Mouse (Mus musculus) embryonic facial prominence, embryonic 13.5 days (tissue): ENCODE results near the gene Drd4. TPM values are rescaled to one million over a fixed set of nuclear protein-coding genes. Genes with fewer than 3 reads are reported as not detected.

Experiments
- ATAC-seq: fragments of 200-750 bp; cut with Nextera tagmentation; 2 replicates; pipeline ENCODE4 v1.8.0; 2017; ENCODE audit warnings: low read depth; ENCODE audit not compliant: insufficient number of reproducible peaks, insufficient read depth, low FRiP score, low TSS enrichment
- H3K27ac ChIP-seq: fragments of 300-500 bp; sonication (generic); 2 replicates; pipeline ENCODE4 v1.5.1; 2015; ENCODE audit warnings: moderate library complexity, mild to moderate bottlenecking, inconsistent platforms
- H3K27me3 ChIP-seq: fragments of 300-500 bp; sonication (generic); 2 replicates; pipeline ENCODE4 v1.6.1; 2015; ENCODE audit warnings: mild to moderate bottlenecking, inconsistent platforms
- H3K36me3 ChIP-seq: fragments of 300-500 bp; sonication (generic); 2 replicates; pipeline ENCODE4 v1.6.1; 2015; ENCODE audit warnings: mild to moderate bottlenecking, inconsistent platforms
- H3K4me1 ChIP-seq: fragments of 300-500 bp; sonication (generic); 2 replicates; pipeline ENCODE4 v1.6.1; 2015; ENCODE audit warnings: inconsistent platforms
- H3K4me2 ChIP-seq: fragments of 300-500 bp; sonication (generic); 2 replicates; pipeline ENCODE4 v1.6.1; 2015; ENCODE audit warnings: moderate library complexity, mild to moderate bottlenecking, inconsistent platforms
- H3K4me3 ChIP-seq: fragments of 300-500 bp; sonication (generic); 2 replicates; pipeline ENCODE4 v1.5.1; 2015; ENCODE audit warnings: mild to moderate bottlenecking, inconsistent platforms
- H3K9ac ChIP-seq: fragments of 300-500 bp; sonication (generic); 2 replicates; pipeline ENCODE4 v1.6.1; 2015; ENCODE audit warnings: mild to moderate bottlenecking, inconsistent platforms
- H3K9me3 ChIP-seq: fragments of 300-500 bp; sonication (generic); 2 replicates; pipeline ENCODE4 v1.6.1; 2016; ENCODE audit warnings: inconsistent platforms
- WGBS: fragments of 180-500 bp; shearing (Covaris S2); methylation state at CpG from one replicate; pipeline ENCODE4 v1.1.7; 2015; ENCODE audit warnings: mixed read lengths; 5-methylcytosine and 5-hydroxymethylcytosine counted together
- polyA plus RNA-seq: library from polyadenylated mRNA; unstranded; fragments of >200 nt; fragmentation: Nextera tagmentation; extraction: Ambion mirVana; gene quantifications from 2 replicates; pipeline ENCODE4 v1.2.1, GENCODE M21; 2015

Drd4 gene
- polyA plus RNA-seq, 1 experiment from 2014 or later, result 1.3 TPM

DNA sequence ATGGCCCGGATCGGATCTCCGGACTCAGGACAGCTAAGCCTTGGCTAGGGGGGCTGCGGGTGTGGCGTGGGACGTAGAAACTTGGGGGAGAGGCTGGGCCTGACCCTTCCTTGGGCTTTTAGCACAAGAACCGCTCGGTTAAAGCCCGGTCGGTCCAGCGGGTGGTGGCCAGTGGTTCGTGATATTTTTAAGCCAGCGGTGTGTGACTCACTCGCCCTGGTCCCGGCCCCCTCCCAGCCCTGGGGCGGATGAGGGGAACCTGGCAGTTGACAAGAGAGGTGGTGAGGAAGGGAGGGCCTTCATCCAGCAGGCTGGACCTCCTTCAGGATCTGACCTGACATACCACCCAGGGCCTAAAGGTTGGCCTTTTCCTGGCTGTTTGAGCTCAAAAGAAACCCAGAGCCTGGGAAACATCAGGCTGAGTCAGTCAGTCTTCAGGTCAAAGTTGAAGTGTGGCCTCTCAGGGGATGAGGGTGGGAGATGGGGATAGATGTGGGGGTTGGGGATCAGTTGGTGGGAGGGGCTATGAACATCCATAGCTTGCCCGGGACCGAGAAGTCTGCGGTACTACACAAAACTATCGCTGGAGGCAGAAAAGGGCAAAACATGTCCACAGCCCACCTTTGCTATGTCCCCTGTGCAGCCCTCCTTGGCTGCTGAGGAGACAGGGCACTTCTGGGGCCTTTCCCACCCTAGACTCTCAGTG, 47.6 kb downstream of the Drd4 start:
- H3K9me3 ChIP-seq, result no peaks in the 10 kb centered on the region
- ATAC-seq, result no peak
- H3K4me2 ChIP-seq, result peak overlapping the region; percentile 63
- H3K4me3 ChIP-seq, result peak overlapping the region; percentile 37
- peaks cover 19% of the 10 kb centered on the region for H3K4me1 ChIP-seq
- H3K36me3 ChIP-seq, result peaks cover 9% of the 10 kb centered on the region
- H3K9ac ChIP-seq, result peak overlapping the region; percentile 63
- H3K27ac ChIP-seq, result no peak overlapping the region
- WGBS, result 35% methylated on average over 20 of the region's 20 CpGs
- peaks cover 15% of the 10 kb centered on the region for H3K27me3 ChIP-seq

DNA sequence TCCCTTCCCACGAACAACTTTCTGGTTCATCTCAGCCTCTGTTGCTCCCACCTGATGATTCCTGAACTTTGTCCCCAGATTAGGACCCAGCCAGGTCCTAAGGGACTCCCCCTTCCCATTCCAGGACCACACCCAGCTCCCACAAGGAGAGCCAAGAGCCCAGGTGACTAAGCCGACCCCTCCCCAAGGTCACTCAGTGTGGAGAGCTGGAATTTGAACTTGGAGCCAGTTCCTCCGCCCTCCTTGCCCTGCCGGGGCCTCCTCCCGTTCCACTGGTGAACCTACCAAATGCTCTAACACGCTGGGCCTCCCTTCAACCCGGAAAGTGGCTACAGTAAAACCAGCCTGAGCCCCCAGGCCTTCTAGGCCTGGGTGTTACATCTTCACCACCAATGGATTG, 48.2 kb downstream of the Drd4 start:
- Histone ChIP-seq H3K27ac (no peak overlapping the region), H3K9me3 (no peaks in the 10 kb centered on the region), H3K9ac (0 out of 2 replicates have a peak overlapping the region, but pooled peaks have one; percentile 8), H3K27me3 (peaks cover 15% of the 10 kb centered on the region), H3K4me1 (peaks cover 19% of the 10 kb centered on the region), H3K4me3 (no peak overlapping the region), H3K4me2 (peak overlapping the region; percentile 63; the same call in 1 of the 2 replicates), H3K36me3 (peaks cover 3% of the 10 kb centered on the region; the same call in 1 of the 2 replicates)
- 72% methylated on average over 7 of the region's 7 CpGs for WGBS
- ATAC-seq, result no peak

- peaks cover 19% of the 10 kb centered on the region for H3K4me1 ChIP-seq
- H3K4me3 ChIP-seq, result no peak overlapping the region
- H3K27me3 ChIP-seq, result peaks cover 15% of the 10 kb centered on the region
- H3K36me3 ChIP-seq, result no peaks in the 10 kb centered on the region
- 0 out of 2 replicates have a peak overlapping the region, but pooled peaks have one; percentile 8 for H3K9ac ChIP-seq
- H3K9me3 ChIP-seq, result no peaks in the 10 kb centered on the region
- no peak overlapping the region for H3K4me2 ChIP-seq
- no peak for ATAC-seq
- 74% methylated on average over 6 of the region's 6 CpGs for WGBS
- H3K27ac ChIP-seq, result no peak overlapping the region
Measured at GRCm38 (mm10) chr7:141340476-141340875, 48.7 kb downstream of the Drd4 start.

- WGBS, result 76% methylated on average over 10 of the region's 10 CpGs
- Histone ChIP-seq H3K4me2 (no peak overlapping the region), H3K9ac (0 out of 2 replicates have a peak overlapping the region, but pooled peaks have one; percentile 21), H3K27me3 (peaks cover 15% of the 10 kb centered on the region), H3K4me1 (peaks cover 19% of the 10 kb centered on the region), H3K4me3 (no peak overlapping the region), H3K27ac (no peak overlapping the region), H3K36me3 (no peaks in the 10 kb centered on the region), H3K9me3 (no peaks in the 10 kb centered on the region)
- no peak for ATAC-seq
Measured at GRCm38 (mm10) chr7:141341689-141342226, 50.0 kb downstream of the Drd4 start.

DNA sequence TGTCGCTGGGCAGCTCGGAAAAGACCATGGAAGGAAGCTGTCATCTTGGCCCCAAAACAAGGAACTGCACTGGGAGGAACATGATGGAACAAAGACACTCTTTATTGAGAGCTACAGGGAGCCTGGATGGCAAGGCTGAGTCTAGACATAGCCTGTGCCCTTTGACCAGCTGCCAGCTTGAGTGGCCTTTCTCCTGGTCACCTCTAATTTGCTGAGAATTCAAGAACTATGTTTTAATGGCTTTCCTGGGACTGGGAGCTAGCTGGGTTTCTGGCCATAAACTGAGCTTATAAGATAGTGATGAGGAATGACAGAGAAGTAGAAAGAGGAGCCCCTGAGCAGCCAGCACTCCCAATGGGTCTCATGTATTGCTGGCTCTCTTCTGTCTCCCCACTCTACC, 51.4 kb downstream of the Drd4 start:
- Histone ChIP-seq H3K4me1 (peaks cover 19% of the 10 kb centered on the region), H3K36me3 (no peaks in the 10 kb centered on the region), H3K27me3 (peaks cover 15% of the 10 kb centered on the region), H3K27ac (no peak overlapping the region), H3K9me3 (no peaks in the 10 kb centered on the region), H3K9ac (no peak overlapping the region), H3K4me3 (no peak overlapping the region), H3K4me2 (no peak overlapping the region)
- WGBS, result 50% methylated on average over 2 of the region's 2 CpGs
- ATAC-seq, result no peak

- H3K4me3 ChIP-seq, result no peak overlapping the region
- H3K9me3 ChIP-seq, result no peaks in the 10 kb centered on the region
- ATAC-seq, result no peak
- H3K27me3 ChIP-seq, result peaks cover 11% of the 10 kb centered on the region
- no peaks in the 10 kb centered on the region for H3K36me3 ChIP-seq
- no peak overlapping the region for H3K27ac ChIP-seq
- H3K9ac ChIP-seq, result no peak overlapping the region
- no peak overlapping the region for H3K4me2 ChIP-seq
- H3K4me1 ChIP-seq, result peaks cover 14% of the 10 kb centered on the region
- 55% methylated on average over 7 of the region's 7 CpGs for WGBS
Measured at GRCm38 (mm10) chr7:141343696-141344095, 51.9 kb downstream of the Drd4 start.

DNA sequence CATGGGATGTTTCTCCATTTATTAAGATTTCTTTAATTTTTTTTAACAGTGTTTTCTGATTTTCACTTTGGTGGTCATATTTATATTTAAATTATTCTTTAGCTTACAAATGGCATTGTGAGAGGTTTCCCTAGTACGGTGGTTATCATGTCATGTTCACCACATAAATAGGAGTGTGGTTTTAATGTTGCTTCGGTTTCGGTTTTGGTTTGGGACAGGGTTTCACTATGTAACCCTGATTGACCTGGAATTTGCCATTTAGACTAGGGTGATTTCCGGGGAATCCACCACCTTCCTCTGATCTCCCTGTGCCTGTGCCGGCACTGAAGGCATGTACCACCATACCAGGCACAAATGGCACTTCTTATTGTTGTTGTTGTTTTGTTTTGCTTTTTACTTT, 53.0 kb downstream of the Drd4 start:
- 85% methylated on average over 5 of the region's 5 CpGs for WGBS
- Histone ChIP-seq H3K27ac (no peak overlapping the region), H3K9ac (no peak overlapping the region), H3K4me1 (peaks cover 4% of the 10 kb centered on the region; the same call in 1 of the 2 replicates), H3K9me3 (no peaks in the 10 kb centered on the region), H3K27me3 (no peaks in the 10 kb centered on the region; the same call in 1 of the 2 replicates), H3K4me3 (no peak overlapping the region), H3K36me3 (no peaks in the 10 kb centered on the region), H3K4me2 (no peak overlapping the region)
- no peak for ATAC-seq

Other genes starting within 250 kb of the Drd4 start
- 26.4 and 27.4 TPM in 2 replicates for gene B4galnt4, start 230.9 kb upstream of the Drd4 start, polyA plus RNA-seq
- gene Pkp3, start 213.8 kb upstream of the Drd4 start, polyA plus RNA-seq, result 36.1 and 46.2 TPM in 2 replicates
- gene Sigirr, start 191.4 kb upstream of the Drd4 start, polyA plus RNA-seq, result 2.4 and 3.8 TPM in 2 replicates
- 5.2 TPM in 2 replicates for gene Ano9, start 174.2 kb upstream of the Drd4 start, polyA plus RNA-seq
- gene Ptdss2, start 169.6 kb upstream of the Drd4 start, polyA plus RNA-seq, result 70.8 and 76.0 TPM in 2 replicates
- gene Rnh1, start 119.1 kb upstream of the Drd4 start, polyA plus RNA-seq, result 111 and 118 TPM in 2 replicates
- 99.8 and 110 TPM in 2 replicates for gene Hras, start 98.0 kb upstream of the Drd4 start, polyA plus RNA-seq
- gene Lrrc56, start 97.8 kb upstream of the Drd4 start, polyA plus RNA-seq, result 11.6 and 13.3 TPM in 2 replicates
- gene Lmntd2, start 77.9 kb upstream of the Drd4 start, polyA plus RNA-seq, result 2.8 and 3.4 TPM in 2 replicates
- gene Rassf7, start 76.1 kb upstream of the Drd4 start, polyA plus RNA-seq, result 32.9 and 40.0 TPM in 2 replicates
- 78.5 and 82.0 TPM in 2 replicates for gene Phrf1, start 63.2 kb upstream of the Drd4 start, polyA plus RNA-seq
- 2.0 and 2.4 TPM in 2 replicates for gene Irf7, start 25.5 kb upstream of the Drd4 start, polyA plus RNA-seq
- 2.0 TPM in 1 of 2 replicates, not detected in the other for gene Cdhr5, start 15.2 kb upstream of the Drd4 start, polyA plus RNA-seq
- 1.1 and 1.9 TPM in 2 replicates for gene Sct, start 12.9 kb upstream of the Drd4 start, polyA plus RNA-seq
- 81.1 and 83.3 TPM in 2 replicates for gene Deaf1, start 35.7 kb downstream of the Drd4 start, polyA plus RNA-seq
- gene Tmem80, start 35.7 kb downstream of the Drd4 start, polyA plus RNA-seq, result 57.7 and 58.0 TPM in 2 replicates
- gene Eps8l2, start 46.9 kb downstream of the Drd4 start, polyA plus RNA-seq, result 12.1 and 13.1 TPM in 2 replicates
- gene Taldo1, start 100.2 kb downstream of the Drd4 start, polyA plus RNA-seq, result 268 and 277 TPM in 2 replicates
- gene Gatd1, start 122.1 kb downstream of the Drd4 start, polyA plus RNA-seq, result 73.2 and 74.2 TPM in 2 replicates
- gene Cend1, start 137.5 kb downstream of the Drd4 start, polyA plus RNA-seq, result 2.8 and 3.4 TPM in 2 replicates
- 32.4 and 35.3 TPM in 2 replicates for gene Slc25a22, start 145.9 kb downstream of the Drd4 start, polyA plus RNA-seq
- 11.4 and 12.0 TPM in 2 replicates for gene Pidd1, start 152.0 kb downstream of the Drd4 start, polyA plus RNA-seq
- gene Rplp2, start 155.4 kb downstream of the Drd4 start, polyA plus RNA-seq, result 1,344 and 1,500 TPM in 2 replicates
- 13.4 and 13.5 TPM in 2 replicates for gene Pnpla2, start 163.2 kb downstream of the Drd4 start, polyA plus RNA-seq
- 11.5 and 12.7 TPM in 2 replicates for gene Cracr2b, start 169.1 kb downstream of the Drd4 start, polyA plus RNA-seq
- gene Cd151, start 175.4 kb downstream of the Drd4 start, polyA plus RNA-seq, result 16.5 and 16.6 TPM in 2 replicates
- 64.5 and 70.3 TPM in 2 replicates for gene Polr2l, start 183.1 kb downstream of the Drd4 start, polyA plus RNA-seq
- gene Tspan4, start 183.2 kb downstream of the Drd4 start, polyA plus RNA-seq, result 46.4 and 55.6 TPM in 2 replicates
- gene Chid1, start 247.9 kb downstream of the Drd4 start, polyA plus RNA-seq, result 34.6 and 40.5 TPM in 2 replicates